Mouse (Mus musculus): ENCODE measurements at regions not wholly inside any gene's neighbourhood (a gene's known extent, or its start where the extent isn't known, plus 50 kb on each side); places are given as distances from the start of the nearest gene placed in this dataset.
A peak's percentile ranks its signal among the peaks of the same experiment; 100 is the strongest.
"Not testable (repeated sequence)": the region's sequence is repeated elsewhere in the genome, so short reads cannot be mapped to it uniquely, and the experiment has no call there.

DNA sequence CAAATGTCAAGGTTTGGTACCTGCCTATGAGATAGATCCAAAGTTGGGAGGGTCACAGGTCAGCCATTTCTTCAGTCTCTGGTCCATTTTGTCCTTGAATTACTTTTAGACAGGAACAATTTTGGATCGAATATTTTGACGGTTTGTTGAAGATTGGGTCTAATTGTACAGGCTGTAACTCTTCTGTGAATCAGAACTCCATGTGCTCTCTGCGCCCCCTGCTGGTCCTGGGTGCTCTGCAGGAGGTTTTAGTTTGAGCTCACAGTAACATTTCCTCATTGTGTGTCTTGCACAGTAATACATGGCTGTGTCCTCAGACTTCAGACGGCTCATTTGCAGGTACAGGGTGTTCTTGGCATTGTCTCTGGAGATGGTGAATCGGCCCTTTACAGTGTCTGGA, 158.1 kb downstream of the Adam6a start:
- DNase-seq (ENCODE audit: extremely low spot score, low read depth, low spot score), result not testable (repeated sequence)

DNA sequence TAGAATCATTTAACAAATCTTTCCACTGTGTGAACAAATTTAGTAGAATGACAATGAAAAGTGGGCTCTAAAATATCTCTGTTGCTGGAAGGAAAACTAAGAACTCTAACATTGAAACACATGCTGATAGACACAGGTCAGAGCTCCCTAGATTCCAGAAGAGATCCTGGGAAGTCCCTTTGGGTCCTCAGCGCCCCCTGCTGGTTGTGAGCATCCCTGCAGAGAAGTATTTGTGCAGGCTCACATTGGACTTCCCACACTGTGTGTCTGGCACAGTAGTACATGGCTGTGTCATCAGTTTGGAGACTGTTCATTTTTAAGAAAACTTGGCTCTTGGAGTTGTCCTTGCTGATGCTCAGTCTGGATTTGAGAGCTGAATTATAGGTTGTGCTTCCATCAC, 172.7 kb downstream of the Adam6a start:
- DNase-seq (ENCODE audit: extremely low spot score, low read depth, low spot score), result not testable (repeated sequence)

DNA sequence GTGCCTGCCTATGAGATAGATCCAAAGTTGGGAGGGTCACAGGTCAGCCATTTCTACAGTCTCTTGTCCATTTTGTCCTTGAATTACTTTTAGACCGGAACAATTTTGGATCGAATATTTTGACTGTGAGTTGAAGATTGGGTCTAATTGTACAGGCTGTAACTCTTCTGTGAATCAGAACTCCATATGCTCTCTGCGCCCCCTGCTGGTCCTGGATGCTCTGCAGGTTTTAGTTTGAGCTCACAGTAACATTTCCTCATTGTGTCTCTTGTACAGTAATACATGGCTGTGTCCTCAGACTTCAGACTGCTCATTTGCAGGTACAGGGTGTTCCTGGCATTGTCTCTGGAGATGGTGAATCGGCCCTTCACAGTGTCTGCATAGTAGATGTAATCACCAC, 192.1 kb downstream of the Adam6a start:
- no peak for DNase-seq (ENCODE audit: extremely low spot score, low read depth, low spot score)

DNA sequence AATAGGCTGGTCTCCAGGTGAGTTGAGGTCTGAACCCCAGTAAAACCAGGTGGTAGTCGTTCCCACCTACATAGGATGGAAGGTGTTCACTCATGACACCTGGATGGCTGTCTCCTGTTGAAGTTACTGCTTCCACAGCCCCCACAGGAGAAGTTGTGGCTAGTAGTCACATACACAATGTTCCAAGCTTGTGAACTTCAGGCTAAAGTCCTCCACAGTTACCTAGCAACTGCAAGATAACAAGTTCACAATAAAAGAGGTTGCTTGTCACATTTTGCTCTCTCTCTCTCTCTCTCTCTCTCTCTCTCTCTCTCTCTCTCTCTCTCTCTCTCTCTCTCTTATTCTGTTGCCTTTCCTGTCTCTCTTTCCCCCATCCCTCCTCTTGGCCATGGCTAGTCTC, 202.6 kb downstream of the Adam6a start:
- no peak for DNase-seq (ENCODE audit: extremely low spot score, low read depth, low spot score)

DNA sequence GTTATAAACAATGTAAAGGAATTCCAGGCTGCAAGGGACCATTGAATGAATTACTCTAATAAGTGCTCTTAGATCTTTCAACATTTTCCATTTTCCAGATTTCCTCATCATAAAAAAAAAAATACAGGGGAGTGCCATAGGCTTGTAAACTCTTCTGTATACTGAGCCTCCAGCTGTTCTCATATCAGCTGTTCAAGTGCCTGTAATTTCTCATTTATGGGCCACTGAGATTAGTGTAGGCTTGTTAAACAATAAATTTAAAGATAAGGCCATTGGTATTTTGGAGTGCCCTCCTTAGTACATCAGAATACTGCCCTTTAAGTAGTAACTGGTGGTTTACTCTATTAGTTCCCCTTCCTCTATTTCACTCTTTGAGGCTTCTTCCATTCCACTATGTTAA, 204.3 kb downstream of the Adam6a start:
- DNase-seq (ENCODE audit: extremely low spot score, low read depth, low spot score), result no peak

DNA sequence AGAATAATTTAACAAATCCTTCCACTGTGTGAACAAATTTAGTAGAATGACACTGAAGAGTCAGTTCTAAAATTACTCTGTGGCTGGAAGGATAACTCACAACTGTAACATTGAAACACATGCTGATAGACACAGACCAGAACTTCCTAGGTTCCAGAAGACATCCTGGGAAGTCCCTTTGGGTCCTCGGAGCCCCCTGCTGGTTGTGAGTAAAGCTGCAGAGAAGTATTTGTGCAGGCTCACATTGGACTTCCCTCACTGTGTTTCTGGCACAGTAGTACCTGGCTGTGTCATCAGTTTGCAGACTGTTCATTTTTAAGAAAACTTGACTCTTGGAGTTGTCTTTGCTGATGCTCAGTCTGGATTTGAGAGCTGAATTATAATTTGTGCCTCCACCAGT, 225.9 kb downstream of the Adam6a start:
- DNase-seq (ENCODE audit: extremely low spot score, low read depth, low spot score), result no peak

DNA sequence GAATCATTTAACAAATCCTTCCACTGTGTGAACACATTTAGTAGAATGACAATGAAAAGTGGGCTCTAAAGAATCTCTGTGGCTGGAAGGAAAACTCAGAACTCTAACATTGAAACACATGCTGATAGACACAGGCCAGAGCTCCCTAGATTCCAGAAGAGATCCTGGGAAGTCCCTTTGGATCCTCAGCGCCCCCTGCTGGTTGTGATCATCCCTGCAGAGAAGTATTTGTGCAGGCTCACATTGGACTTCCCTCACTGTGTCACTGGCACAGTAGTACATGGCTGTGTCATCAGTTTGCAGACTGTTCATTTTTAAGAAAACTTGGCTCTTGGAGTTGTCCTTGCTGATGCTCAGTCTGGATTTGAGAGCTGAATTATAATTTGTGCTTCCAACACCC, 252.2 kb downstream of the Adam6a start:
- DNase-seq (ENCODE audit: extremely low spot score, low read depth, low spot score), result peak; percentile 2

DNA sequence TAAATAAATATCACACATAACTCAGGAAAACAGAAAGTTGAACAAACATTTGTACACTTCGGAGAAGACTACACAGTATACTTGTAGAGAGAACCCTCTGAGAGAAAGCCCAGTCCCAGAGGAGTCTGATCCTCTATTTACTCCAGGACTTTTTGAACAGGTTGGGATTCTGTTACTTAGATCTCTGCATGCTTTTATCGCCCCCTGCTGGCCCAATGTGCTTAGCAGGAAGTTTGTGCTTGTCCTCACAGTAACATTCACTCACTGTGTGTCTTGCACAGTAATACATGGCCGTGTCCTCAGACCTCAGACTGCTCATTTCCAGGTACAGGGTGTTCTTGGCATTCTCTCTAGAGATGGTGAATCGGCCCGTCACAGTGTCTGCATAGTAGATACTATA, 282.7 kb downstream of the Adam6a start:
- DNase-seq (ENCODE audit: extremely low spot score, low read depth, low spot score), result no peak

DNA sequence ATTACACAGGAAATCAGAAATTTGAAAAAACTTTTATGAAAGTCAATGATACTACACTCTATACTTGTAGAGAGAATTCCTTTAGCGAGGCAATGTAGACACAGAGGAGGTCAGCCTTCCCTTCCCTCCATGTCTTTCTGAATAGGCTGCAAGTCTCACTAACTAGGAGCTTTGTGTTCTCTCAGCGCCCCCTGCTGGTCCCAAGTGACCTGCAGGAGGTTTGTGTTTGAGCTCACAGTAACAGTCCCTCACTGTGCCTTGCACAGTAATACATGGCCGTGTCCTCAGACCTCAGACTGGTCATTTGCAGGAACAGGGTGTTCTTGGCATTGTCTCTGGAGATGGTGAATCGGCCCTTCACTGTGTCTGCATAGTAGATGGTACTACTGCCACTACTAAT, 315.2 kb downstream of the Adam6a start:
- DNase-seq (ENCODE audit: extremely low spot score, low read depth, low spot score), result no peak

DNA sequence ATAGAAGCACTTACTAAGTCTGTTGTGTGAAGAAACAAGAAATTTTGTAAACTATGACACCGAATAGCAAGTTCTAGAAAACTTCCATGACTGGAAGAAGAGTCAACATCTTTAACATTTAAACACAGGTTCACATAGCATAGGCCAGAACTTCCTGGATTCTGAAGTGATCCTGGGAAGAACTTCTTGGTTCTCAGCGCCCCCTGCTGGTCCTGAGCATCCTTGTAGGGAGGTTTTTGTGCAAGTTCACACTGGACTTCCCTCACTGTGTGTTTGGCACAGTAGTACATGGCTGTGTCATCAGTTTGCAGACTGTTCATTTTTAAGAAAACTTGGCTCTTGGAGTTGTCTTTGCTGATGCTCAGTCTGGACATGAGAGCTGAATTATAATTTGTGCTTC, 335.1 kb downstream of the Adam6a start:
- DNase-seq (ENCODE audit: extremely low spot score, low read depth, low spot score), result no peak

DNA sequence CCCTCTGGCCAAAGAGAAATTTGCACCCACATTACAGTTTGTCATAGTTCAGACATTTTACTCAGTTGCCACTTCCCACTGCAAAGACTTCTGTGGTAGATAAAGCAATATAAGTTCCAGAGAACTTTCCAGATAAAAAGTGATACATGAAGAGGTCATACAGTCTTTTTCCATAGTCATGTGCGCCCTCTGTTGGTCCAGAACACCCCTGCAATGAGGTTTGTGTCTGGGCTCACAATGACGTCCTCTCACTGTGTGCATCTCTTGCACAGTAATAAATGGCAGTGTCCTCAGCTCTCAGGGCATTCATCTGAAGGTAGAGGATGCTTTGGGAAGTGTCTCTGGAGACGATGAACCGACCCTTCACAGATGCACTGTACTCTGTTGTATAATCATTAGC, 352.4 kb downstream of the Adam6a start:
- no peak for DNase-seq (ENCODE audit: extremely low spot score, low read depth, low spot score)

DNA sequence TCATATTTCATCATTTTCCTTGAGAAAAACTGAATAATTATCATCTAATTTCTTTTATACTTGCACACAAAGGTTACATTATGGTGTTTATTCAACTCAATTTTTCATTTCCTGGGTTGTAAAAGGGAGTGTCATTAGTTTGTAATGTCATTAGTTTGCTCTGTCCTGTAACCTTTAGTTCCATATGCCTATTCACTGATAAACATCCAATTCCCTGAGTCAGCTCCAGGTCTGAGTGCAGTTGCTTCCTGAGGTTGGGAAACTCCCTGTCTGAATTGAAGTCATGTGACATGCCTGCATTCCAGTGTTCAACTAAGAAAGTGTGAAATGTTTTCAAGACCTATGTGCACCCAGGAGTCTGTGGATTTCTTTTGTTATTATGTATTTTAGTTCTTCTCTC, 362.8 kb downstream of the Adam6a start:
- no peak for DNase-seq (ENCODE audit: extremely low spot score, low read depth, low spot score)

DNA sequence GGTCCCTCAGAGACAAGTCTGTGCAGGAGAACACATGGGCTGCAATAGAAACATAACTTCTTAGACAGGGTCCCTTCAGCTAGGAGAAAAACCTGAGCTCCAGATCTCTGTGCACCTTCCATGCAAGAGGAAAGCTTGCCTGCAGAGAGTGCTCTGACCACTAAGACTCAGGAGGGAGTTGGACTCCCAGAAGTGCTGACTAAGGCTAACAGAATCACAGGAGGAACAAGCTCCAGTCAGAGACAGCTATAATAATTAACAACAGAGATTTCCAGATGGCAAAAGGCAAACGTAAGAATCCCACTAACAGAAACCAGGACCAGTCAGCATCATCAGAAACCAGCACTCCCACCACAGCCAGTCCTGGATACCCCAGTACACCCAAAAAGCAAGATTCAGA, 364.0 kb downstream of the Adam6a start:
- no peak for DNase-seq (ENCODE audit: extremely low spot score, low read depth, low spot score)

DNA sequence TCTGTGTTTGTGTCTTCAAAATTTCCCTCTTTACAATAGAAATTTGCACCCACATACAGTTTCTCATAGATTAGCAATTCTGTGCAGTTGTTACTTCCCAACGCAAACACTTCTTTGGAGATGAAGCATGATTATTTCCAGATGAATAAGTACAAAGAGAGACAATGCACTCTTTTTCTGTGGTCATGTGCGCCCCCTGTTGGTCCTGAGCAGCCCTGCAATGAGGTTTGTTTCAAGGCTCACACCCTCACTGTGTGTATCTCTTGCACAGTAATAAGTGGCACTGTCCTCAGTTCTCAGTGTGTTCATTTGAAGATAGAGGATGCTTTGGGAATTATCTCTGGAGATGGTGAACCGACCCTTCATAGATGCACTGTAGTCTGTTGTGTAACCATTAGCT, 368.1 kb downstream of the Adam6a start:
- DNase-seq (ENCODE audit: extremely low spot score, low read depth, low spot score), result no peak

DNA sequence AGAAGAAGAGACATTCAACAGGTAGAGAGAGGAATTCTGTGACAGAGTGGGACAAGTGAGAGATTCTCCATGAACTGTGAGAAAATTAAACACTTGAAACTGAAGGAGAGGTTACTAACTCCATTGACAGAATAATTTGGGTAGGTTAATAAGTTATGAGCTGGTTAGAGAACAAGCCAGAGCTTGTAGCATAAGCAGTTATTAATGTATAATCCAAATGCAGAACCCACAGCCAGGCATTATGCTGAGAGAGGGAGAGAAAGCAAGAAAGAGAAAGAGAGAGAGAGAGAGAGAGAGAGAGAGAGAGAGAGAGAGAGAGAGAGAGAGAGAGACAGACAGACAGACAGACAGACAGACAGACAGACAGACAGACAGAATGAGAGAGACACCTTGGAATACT, 397.0 kb downstream of the Adam6a start:
- DNase-seq (ENCODE audit: extremely low spot score, low read depth, low spot score), result no peak

DNA sequence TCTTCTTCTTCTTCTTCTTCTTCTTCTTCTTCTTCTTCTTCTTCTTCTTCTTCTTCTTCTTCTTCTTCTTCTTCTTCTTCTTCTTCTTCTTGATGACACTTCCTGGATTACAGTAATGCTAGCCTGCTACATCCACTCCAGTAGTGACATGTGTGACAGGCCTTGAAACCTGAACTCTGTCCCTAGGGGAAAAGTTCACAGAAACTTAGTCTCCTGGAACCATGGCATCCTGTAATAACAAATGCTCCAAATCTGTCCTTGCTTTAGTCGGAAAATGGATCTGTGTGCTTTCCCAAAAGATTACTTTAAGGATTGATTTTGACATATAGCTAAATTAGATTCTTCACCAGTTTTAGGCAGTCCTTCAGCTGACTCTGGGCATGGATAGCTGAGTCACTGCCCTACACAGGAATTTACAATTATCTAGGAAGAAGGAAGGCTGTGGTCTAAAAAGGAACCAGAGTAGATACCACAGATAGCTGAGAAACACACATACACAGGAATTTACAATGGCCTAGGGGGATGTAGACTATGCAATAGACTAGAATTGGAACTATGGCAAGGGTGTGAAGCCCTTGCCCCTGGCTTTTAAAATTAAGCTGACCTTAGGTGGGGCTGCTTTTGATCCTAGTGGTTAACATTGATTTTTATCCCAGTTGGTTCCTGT, 400.1 kb downstream of the Adam6a start:
- not testable (repeated sequence) for DNase-seq (ENCODE audit: extremely low spot score, low read depth, low spot score)

DNA sequence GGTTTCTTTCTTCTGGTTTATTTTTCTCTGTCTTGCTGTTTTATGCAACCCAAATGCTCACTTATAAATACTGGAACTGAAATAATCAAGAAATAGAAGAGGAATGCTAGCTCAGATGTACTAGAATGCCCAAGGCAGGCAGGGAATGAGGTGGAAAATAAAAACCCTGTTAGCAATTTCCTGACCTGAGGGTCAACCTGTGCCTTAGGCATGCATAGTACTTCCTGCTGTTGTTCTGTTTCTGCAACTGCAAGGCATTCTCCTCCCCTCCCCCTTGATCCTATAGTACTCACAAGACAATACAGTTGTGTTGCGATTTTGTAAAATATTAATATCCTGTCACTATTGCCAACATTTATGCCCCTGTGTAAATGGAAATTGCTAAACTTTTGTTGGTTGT, 402.1 kb downstream of the Adam6a start:
- DNase-seq (ENCODE audit: extremely low spot score, low read depth, low spot score), result not testable (repeated sequence)

DNA sequence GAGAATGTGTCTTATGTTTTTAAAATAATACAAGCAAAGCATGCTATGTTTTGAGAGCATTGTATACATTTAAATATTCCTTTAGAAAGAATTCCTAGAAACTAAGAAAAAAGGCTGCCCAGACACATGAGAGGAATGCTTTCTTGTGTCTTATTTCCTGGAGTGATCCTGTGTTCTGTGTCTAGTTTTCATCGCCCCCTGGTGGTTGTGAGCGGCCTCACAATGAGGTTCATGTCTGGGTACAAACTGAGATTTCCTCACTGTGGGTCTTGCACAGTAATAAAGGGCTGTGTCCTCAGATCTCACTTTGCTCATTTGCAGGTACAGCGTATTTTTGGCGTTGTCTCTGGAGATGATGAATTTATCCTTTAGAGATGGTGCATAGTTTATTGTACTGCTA, 404.3 kb downstream of the Adam6a start:
- DNase-seq (ENCODE audit: extremely low spot score, low read depth, low spot score), result not testable (repeated sequence)

DNA sequence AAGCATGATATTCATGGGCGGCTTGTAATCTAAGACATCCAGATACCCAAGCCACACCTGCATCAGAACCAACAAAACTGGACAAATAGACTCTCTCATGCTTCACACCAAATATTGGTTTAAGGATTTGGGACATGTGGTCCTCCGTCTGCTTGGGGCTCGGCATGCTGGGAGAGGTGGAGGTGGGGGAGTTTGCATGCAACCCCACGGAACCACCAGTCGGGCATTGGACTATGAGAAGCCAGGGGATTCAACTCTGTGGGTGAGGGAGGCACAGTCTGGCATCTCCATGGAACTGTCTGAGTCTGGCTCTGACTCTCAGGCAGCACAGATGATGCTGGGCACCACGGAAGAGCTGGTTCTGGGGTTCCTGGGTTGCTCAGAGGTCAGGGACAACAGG, 430.6 kb downstream of the Adam6a start:
- no peak for DNase-seq (ENCODE audit: extremely low spot score, low read depth, low spot score)

DNA sequence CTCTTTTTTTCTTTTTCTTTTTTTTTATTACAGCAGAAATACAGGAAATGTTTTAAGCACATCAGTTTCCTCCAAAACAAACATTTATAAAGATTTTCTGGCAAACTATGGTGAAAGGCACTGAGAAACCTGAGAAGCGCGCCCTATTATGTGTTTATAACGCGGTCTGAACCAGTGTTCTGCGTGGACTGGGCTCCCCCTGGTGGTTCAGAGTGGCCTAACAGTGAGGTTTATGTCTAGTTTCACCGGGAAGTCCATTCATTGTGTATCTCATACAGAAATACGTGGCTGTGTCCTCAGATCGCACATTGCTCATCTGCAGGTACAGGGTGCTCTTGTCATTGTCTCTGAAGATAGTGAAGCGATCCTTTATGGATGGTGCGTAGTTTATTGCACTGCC, 437.9 kb downstream of the Adam6a start:
- DNase-seq (ENCODE audit: extremely low spot score, low read depth, low spot score), result not testable (repeated sequence)

DNA sequence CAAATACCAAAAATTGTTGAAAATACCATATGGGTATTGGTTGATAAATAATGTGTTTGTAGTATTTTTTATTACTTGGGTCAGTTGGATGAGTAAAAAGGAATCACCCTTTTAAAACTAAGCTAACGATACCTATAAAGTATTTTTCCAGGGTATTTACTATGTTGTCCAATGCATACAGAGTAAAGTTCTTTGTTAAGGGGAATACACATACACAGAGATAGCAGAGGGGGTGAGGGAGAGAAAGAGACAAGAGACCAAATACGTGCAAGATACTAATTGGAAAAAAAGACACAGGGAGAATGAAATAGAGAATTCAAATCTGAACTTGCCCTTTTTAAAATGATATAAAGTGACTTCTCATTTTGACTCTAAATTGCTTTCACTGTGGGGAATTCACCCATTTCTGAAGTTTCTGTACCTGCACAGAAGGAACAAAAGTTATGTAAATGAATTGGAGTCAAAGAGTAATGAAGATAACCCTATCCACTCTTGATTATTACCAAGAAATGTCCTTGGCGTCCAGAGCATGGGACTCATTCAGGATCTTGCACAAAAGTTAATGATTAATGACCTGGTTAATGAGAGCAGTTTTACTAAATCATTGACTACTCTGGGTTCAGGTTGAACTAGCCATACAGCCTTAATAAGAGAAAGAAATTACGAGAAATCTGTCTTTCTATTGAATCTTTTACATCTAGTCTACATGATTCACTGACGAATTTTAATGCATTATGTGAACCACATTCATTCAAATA, 443.7 kb downstream of the Adam6a start:
- no peak for DNase-seq (ENCODE audit: extremely low spot score, low read depth, low spot score)

DNA sequence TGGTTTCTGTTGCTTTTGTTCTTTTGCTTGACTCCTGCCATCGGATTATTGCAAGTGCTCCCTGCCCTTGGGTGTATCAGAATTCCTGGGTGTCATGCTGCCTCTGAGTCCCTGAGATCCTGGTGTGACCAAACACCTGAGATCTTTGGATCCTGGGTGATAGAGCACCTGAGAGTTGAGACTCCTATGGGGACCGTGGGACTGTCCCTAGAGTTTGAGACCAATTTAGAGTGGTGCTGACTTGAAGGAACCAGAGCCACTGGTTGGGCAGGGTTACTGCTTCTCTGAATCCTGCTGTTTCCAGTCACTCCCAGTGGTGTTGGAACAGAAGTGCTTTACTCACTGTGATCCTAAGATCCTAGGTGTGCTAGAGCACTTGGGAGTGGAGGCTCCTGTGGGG, 448.7 kb downstream of the Adam6a start:
- DNase-seq (ENCODE audit: extremely low spot score, low read depth, low spot score), result no peak

DNA sequence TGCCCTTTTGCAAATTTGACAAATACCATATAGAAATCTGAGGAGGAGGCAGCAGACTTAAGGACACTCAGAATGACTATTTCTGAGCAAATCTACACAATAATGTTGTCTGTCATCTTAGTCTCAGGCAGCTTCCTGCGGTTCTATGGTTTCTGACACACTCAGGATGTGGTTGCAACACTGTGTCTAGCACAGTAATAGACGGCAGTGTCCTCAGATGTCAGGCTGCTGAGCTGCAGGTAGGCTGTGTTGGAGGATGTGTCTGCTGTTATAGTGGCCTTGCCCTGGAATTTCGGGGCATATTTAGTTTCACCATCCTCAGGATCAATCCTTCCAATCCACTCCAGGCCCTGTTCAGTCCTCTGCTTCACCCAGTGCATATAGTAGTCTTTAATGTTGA, 450.6 kb downstream of the Adam6a start:
- DNase-seq (ENCODE audit: extremely low spot score, low read depth, low spot score), result not testable (repeated sequence)
